Mouse (Mus musculus) heart, postnatal 36 days (tissue): Measurements from ENCODE around the gene Cmpk1. TPM values are rescaled to one million over a fixed set of nuclear protein-coding genes. Genes with fewer than 3 reads are reported as not detected.

ENCODE experiments used
- DNase-seq, 2 experiments: peaks; one replicate each; pipeline ENCODE4 v3.0.0; 2021 to 2022
- intact Hi-C: fragments of 180-260 bp; cut with DNase I; formaldehyde crosslinking; loops from one replicate; pipeline ENCODE4 v1.15.1; 2025
- total RNA-seq, 2 experiments: library from RNA; stranded (reverse); gene quantifications; 2 replicates each; pipeline ENCODE4 v1.2.3; 2021

Cmpk1 gene
- total RNA-seq, 2 experiments from 2014 or later: 36.1 to 37.7 TPM

GRCm38 (mm10) chr4:114947395-114947794 is 39.6 kb downstream of the Cmpk1 start:
- peak; percentile 78 to 88 for DNase-seq
- intact Hi-C loops: loop anchor here (1.0 kb wide), 4 partner anchors 30 to 300 kb away; no protein-coding TSS in a partner anchor

DNA sequence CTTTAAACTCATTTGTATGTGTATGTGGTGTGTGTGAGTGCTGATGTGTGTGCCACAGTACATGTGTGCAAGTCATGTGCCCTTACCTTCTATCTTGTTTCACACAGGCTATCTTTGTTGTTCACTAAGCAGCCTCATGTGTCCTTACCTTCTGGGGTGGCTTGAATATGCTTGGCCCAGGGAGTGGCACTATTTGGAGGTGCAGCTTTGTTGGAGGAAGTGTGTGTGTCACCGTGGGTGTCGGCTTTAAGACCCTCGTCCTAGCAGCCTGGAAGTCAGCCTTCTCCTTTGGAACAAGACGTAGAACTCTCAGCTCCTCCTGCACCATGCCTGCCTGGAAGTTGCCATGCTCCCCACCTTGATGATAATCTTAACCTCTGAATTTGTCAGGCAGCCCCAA is 40.6 kb downstream of the Cmpk1 start:
- DNase-seq: no peak
- intact Hi-C loops: no loop called here

- DNase-seq: no peak
- intact Hi-C loops: no loop called here
Observed at GRCm38 (mm10) chr4:114945021-114945420, 42.0 kb downstream of the Cmpk1 start.

- no peak for DNase-seq
Observed at GRCm38 (mm10) chr4:114942583-114942982, 44.5 kb downstream of the Cmpk1 start.

DNA sequence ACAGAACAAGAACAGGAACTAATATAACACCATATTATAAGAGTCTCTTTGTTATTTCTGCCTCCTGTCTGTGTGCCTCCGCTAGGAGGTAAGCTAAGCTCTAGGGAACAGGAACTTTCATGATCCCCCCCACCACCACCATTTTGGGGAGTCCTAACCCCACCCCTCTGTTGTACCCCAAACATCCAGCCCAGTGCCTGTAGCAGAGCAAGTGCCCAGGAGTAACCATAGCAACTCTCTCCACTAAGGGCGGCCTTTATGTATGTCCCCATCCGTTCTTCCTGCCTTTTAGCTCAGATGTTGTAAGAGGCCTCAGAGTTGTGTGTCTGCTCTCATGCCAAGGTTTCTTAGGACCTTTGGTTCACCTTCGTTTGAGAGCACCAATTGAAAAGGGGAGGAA is 44.9 kb downstream of the Cmpk1 start:
- intact Hi-C loops: no loop called here
- no peak for DNase-seq

More at GRCm38 (mm10) chr4:114942583-114942982, 44.5 kb downstream of the Cmpk1 start:
- intact Hi-C loops: no loop called here

DNA sequence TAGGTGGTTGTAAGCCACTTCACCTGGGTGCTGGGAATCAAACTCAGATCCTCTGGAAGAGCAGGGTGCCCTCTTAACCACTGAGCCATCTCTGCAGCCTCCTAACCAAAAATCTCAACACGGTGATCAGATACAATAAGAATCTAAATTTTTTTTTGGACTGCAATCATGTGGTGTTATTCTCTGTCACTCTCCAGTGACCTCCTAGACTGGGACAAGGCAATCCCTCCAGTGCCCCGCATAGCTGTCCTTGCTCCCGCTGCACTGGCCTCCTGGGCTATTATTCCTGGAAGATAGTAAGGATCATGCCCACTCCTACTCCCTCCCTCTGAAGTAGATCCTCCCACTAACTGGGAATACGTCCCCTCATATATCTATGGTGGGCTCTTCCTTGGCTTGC is 45.7 kb downstream of the Cmpk1 start:
- intact Hi-C loops: no loop called here
- no peak for DNase-seq

DNA sequence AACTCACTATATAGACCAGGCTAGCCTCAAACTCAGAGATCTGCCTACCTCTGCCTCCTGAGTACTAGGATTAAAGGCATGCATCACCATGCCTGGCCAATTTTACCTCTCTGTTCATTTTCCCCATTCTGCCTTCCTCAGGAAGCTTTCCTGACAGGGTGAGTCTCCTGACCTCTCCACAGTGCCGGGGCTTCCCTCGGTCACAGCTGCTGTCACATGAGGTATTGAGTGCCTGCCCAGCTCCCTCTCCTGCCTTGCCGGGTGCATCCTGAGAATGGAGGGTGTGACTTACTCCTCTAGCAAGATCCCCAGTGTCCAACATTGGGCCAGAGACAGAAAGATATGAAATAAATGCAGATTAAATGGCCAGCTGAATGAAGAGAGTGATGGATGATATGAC is 48.8 kb downstream of the Cmpk1 start:
- no peak for DNase-seq
- intact Hi-C loops: no loop called here

DNA sequence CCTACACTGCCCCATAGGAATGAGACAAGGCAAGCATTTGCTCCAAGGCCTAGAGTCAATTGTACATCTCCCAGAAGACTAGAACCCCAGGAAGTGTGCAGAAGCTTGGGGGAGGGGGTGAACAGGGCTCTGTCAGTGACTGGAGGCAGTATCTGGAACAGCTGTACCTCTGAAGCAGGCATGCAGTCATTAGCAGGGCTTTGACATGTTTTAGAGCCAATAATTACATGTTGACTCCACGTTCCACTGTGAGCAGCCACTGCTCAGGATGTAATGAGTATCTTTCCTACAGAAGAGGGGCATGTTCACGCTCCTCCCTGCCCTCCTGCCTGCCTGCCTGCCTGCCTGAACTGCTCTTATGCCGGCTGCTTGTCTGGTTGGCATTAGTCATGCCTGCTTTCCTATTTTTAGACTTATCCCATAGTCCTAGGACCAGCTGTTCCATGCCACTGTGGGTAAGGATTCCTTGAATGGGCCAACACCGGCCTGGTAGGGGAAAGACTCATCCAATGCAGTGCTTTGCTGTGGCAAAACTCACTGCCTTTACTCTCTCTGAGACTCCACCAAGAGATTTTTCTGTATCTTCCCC is 49.5 kb downstream of the Cmpk1 start:
- intact Hi-C loops: no loop called here
- DNase-seq: peak in 1 of 2 experiments; percentile 23

- intact Hi-C loops: no loop called here
- DNase-seq: no peak
Observed at GRCm38 (mm10) chr4:114934188-114934587, 52.9 kb downstream of the Cmpk1 start.

DNA sequence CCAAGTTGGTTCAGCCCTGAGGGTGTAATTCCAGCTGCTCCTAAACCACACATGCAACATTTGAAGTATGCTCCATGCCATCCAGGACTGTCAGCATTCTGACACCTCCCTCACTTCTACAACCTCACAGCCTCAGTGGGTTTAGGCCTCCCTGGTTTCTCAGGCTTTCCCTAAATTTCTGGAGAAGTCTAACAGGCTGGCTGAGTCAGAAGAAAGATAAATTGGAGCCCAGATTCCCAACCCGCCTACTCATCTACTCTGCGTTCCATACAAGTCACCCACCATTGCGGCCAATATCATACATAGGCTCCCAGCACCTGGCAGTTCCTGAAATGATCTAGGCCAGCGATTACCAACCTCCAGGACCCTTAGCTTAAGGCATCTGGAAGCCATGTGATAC is 54.3 kb downstream of the Cmpk1 start:
- intact Hi-C loops: no loop called here
- DNase-seq: no peak

DNA sequence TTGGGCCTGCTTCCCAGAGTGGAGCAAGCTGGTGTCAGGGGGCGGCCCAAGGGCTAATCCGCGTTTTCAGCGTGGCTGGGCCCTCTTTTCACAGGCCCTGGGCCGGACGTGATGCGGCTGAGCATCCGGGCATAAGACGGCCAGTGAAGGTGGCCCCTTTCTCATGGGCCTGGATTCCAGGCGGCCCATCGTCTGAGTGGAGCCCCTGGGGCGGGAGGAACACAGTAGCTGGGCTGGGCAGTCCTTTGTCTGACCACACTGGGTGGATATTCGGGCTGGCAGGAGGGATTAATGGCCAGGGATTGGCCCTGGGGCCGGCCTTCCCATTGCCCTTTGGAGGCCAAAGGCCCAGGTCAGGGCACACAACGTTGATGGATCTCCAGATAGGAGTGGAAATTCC is 57.9 kb downstream of the Cmpk1 start:
- intact Hi-C loops: no loop called here
- no peak for DNase-seq

DNA sequence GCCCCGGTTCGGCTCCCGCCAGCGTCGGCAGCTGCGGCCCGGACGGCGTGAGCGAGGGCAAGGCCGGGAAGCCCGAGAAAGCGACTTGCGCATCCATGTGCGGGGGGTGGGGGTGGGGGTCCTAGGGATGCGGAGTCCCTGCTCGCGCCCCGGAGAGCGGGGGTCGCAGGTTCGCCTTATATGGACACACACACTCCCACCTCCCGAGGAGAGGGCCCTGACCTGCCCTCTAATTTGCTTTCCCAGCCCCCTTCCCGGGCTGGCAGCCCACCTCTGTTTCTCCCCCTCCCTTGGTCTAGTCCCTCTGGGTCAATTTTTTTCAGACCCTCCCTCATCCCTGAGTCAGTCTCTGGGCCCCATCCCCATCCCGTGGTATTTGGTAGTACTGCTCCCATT is 61.1 kb downstream of the Cmpk1 start, which contains the start of gene Foxe3:
TSS of gene Foxe3 (minus strand) at position 97 of the 396 bp plus-strand sequence.
- DNase-seq: no peak
- intact Hi-C loops: no loop called here

DNA sequence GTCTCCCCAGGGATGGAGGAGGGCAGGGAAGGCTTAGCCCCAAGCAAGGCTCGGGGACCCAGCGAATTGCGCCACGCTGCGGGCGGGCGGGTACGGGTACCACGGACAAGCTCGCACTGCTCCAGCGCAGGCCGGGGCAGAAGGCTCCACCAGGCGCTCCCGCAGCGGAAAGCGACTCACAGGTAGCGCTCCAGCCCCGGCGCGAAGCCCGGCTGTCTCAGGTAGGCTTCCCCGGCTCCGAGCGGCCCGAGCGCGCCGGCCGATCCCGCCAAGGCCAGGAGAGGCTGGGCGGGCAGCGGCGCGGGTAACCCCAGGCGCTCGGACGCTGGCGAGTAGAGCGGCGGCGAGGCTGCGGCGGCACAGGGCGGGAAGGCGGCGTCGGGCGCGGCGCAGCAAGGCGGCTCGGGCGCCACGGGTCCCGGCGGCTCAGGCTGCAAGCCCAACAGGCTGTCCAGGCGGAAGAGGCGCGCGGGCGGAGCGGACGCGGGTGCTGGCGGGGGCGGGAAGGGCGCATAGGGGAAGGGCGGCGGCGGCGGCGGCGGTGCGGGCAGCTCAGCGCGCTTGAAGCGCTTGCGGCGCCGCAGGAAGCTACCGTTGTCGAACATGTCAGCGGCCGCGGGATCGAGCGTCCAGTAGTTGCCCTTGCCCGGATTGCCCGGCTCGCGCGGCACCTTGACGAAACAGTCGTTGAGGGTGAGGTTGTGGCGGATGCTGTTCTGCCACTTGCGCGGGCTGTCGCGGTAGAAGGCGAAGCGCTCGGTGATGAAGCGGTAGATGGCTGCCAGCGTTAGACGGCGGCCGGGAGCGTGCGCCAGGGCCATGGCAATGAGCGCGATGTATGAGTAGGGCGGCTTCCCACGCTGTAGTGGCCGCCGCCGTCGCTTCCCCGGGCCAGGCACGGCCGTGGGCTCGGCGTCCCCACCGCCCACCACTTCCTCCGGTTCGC is 61.8 kb downstream of the Cmpk1 start:
- DNase-seq: peak in 1 of 2 experiments; percentile 30
- intact Hi-C loops: no loop called here

DNA sequence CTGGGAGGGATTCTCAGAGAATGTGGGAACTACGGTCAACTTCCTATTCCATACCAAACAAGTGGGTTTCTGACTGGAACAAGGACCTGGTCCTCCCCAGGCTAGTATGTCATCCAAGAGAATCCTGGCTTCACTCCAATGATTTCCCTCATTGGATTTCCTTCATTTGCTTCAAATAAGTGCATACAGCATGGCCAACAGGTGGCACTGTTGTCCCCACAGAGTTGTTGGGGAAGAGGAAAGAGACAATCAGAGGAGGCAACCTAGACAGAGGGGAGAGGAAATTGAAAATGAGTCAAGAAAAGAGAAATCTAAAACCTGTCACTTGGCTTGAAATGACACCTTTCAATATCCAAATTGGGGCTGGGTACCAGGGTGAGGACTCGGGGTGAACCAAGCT is 70.0 kb downstream of the Cmpk1 start:
- DNase-seq: peak in 1 of 2 experiments; percentile 58
- intact Hi-C loops: loop anchor here (1.0 kb wide), 1 partner anchor 30 kb away; no protein-coding TSS in a partner anchor

GRCm38 (mm10) chr4:114916056-114916455 is 71.0 kb downstream of the Cmpk1 start:
- DNase-seq: no peak
- intact Hi-C loops: no loop called here

DNA sequence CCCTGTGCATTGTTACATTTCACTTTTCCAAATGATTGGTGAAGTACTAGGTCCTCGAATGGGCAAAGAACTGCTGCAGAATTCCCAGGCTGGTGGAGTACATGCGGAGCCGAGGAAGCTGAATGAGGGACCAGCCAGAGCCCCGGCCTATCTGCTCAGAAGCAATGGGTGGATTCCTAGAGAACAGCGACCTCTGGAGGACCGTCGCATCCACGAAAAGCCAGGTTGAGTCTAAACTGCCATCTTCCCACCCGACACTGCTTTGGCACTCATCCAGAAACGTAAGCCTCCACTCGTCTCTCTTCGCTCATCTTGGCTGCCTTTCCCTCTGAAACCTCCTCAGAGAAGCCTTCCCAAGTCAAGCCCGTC is 73.5 kb downstream of the Cmpk1 start:
- intact Hi-C loops: loop anchor here (5.0 kb wide), 1 partner anchor 74 kb away; the partner anchor contains the start of gene Cmpk1
- peak; percentile 32 to 50 for DNase-seq

- DNase-seq: no peak
- intact Hi-C loops: loop anchor here (5.0 kb wide), 1 partner anchor 74 kb away; the partner anchor contains the start of gene Cmpk1
Observed at GRCm38 (mm10) chr4:114912705-114913593, 74.1 kb downstream of the Cmpk1 start.

GRCm38 (mm10) chr4:114909602-114910484 is 77.2 kb downstream of the Cmpk1 start:
- DNase-seq: peak in 1 of 2 experiments; percentile 44
- intact Hi-C loops: loop anchor here (2.0 to 5.0 kb wide), 2 partner anchors 77 to 243 kb away; partner anchors contain the start of gene Cmpk1
